Mouse (Mus musculus) regulatory T cell (primary cell): Measurements from ENCODE around the gene Mccc1.

Experiments
- in situ Hi-C: fragments of 300-600 bp; cut with MboI, MseI; formaldehyde crosslinking; loops from one replicate; pipeline ENCODE4 v1.15.1; 2025; ENCODE audit warnings: high pct_unique_total_duplicates

The Mccc1 gene

GRCm38 (mm10) chr3:36000275-36001239 is at the start of gene Mccc1:
TSS of gene Mccc1 (minus strand) at chr3:36000678.
- in situ Hi-C loops: loop anchor here (5.0 kb wide), 1 partner anchor 62 kb away; no protein-coding TSS in a partner anchor

- in situ Hi-C loops: no loop called here
Measured at GRCm38 (mm10) chr3:36049106-36049505, 48.6 kb upstream of the Mccc1 start.

- in situ Hi-C loops: no loop called here
Measured at GRCm38 (mm10) chr3:36045086-36045485, 44.6 kb upstream of the Mccc1 start.

- in situ Hi-C loops: loop anchor here (5.0 kb wide), 1 partner anchor 52 kb away; no protein-coding TSS in a partner anchor
Measured at GRCm38 (mm10) chr3:36044520-36044919, 44.0 kb upstream of the Mccc1 start.

GRCm38 (mm10) chr3:36031740-36032510 is 31.4 kb upstream of the Mccc1 start:
- in situ Hi-C loops: loop anchor here (10.0 kb wide), 1 partner anchor 713 kb away; no protein-coding TSS in a partner anchor

- in situ Hi-C loops: loop anchor here (10.0 kb wide), 1 partner anchor 715 kb away; no protein-coding TSS in a partner anchor
Measured at GRCm38 (mm10) chr3:36029993-36030392, 29.5 kb upstream of the Mccc1 start.

- in situ Hi-C loops: no loop called here
Measured at GRCm38 (mm10) chr3:36025732-36026131, 25.3 kb upstream of the Mccc1 start.

- in situ Hi-C loops: no loop called here
Measured at GRCm38 (mm10) chr3:36011239-36011638, 10.8 kb upstream of the Mccc1 start.

- in situ Hi-C loops: no loop called here
Measured at GRCm38 (mm10) chr3:36008411-36009154, 8.1 kb upstream of the Mccc1 start.

- in situ Hi-C loops: loop anchor here (5.0 kb wide), 1 partner anchor 58 kb away; no protein-coding TSS in a partner anchor
Measured at GRCm38 (mm10) chr3:36004028-36004895, 3.8 kb upstream of the Mccc1 start.

- in situ Hi-C loops: loop anchor here (5.0 kb wide), 1 partner anchor 47 kb away; no protein-coding TSS in a partner anchor
Measured at GRCm38 (mm10) chr3:35994552-35995531, 5.6 kb downstream of the Mccc1 start.

- in situ Hi-C loops: loop anchor here (5.0 kb wide), 1 partner anchor 52 kb away; no protein-coding TSS in a partner anchor
Measured at GRCm38 (mm10) chr3:35990715-35991114, 9.8 kb downstream of the Mccc1 start.

- in situ Hi-C loops: no loop called here
Measured at GRCm38 (mm10) chr3:35988031-35988430, 12.4 kb downstream of the Mccc1 start.

- in situ Hi-C loops: no loop called here
Measured at GRCm38 (mm10) chr3:35986266-35986665, 14.2 kb downstream of the Mccc1 start.

GRCm38 (mm10) chr3:35973551-35973950 is 26.9 kb downstream of the Mccc1 start:
- in situ Hi-C loops: no loop called here

GRCm38 (mm10) chr3:35972985-35973384 is 27.5 kb downstream of the Mccc1 start:
- in situ Hi-C loops: no loop called here

GRCm38 (mm10) chr3:35971149-35971548 is 29.3 kb downstream of the Mccc1 start:
- in situ Hi-C loops: no loop called here

- in situ Hi-C loops: no loop called here
Measured at GRCm38 (mm10) chr3:35970441-35970840, 30.0 kb downstream of the Mccc1 start.

GRCm38 (mm10) chr3:35967366-35967921 is 33.0 kb downstream of the Mccc1 start:
- in situ Hi-C loops: no loop called here
